Mouse (Mus musculus) bone marrow macrophage, adult 2 months (primary cell): ENCODE data around the gene Sytl3.
"Not testable (repeated sequence)": the region's sequence is repeated elsewhere in the genome, so short reads cannot be mapped to it uniquely, and the experiment has no call there.

Source experiments
- CTCF ChIP-seq: IDR thresholded peaks from 2 replicates; pipeline ENCODE4 v1.5.1; 2012; ENCODE audit warnings: low read depth, mild to moderate bottlenecking, low read length, moderate library complexity
- POLR2A ChIP-seq: IDR thresholded peaks from 2 replicates; pipeline ENCODE4 v1.6.1; 2012; ENCODE audit warnings: mild to moderate bottlenecking, low read depth, low read length, borderline replicate concordance

DNA sequence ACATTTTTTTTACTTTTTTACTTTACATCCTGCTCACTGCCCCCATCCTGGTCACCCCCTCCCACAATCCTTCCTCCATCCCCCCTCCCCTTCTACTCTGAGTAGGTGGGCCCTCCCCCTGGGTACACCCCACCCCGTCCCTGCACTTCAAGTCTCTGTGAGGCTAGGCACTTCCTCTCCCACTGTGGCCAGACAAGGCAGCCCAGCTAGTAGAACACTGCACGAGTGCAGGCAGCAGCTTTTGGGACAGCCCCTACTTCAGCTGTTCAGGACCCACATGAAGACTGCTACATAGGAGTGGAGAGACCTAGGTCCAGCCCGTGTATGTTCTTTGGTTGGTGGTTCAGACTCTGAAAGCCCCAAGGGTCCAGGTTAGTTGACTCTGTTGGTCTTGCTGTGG lies 3.9 kb downstream of the Sytl3 start:
- TF ChIP-seq CTCF, POLR2A: not testable (repeated sequence)
